Mouse (Mus musculus) heart, postnatal 0 days (tissue): ENCODE measurements around the gene Ctdsp2.

Experiments
- CTCF ChIP-seq: IDR thresholded peaks from 2 replicates; pipeline ENCODE4 v1.5.1; 2016; ENCODE audit warnings: antibody characterized with exemption, control low read depth, low read depth
- EP300 ChIP-seq: IDR thresholded peaks from 2 replicates; pipeline ENCODE4 v1.6.1; 2016; ENCODE audit warnings: antibody characterized with exemption, low read depth

DNA sequence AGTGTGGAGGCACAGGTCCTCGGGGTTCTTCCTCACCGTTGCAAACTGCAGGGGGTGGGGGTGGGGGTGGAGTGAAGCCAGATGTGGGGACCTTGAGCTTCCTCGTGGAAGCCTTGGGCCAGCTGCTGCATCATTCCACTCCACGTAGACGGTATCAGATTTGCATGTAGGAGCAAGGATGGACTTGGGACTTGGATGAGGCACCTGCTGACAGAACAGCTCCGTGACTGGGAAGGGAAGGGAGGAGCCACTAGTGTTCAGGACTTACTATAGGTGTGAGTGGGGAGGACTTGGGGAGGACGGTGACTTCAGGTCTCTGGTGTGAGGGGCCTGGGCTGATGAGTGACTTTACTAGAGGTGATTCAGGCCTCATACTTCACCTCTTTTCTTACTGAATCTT, 5.5 kb upstream of the Ctdsp2 start:
- no peak for TF ChIP-seq CTCF
- no peak for TF ChIP-seq EP300
